Mouse (Mus musculus) kidney, postnatal 0 days (tissue): ENCODE data around the gene Ppp1r15b. TPM values are rescaled to one million over a fixed set of nuclear protein-coding genes. Genes with fewer than 3 reads are reported as not detected.
A peak's percentile ranks its signal among the peaks of the same experiment; 100 is the strongest.

Source experiments
- ATAC-seq: fragments of 200-750 bp; cut with Nextera tagmentation; replicated peaks from 2 replicates; pipeline ENCODE4 v1.8.0; 2017; ENCODE audit warnings: low read depth, moderate number of reproducible peaks, moderate TSS enrichment, moderate library complexity; ENCODE audit not compliant: low FRiP score
- DNase-seq: peaks from one replicate; pipeline ENCODE4 v3.0.0-alpha.2; 2016; ENCODE audit warnings: low spot score
- H3K27ac ChIP-seq: fragments of 300-500 bp; sonication (generic); 2 replicates; pipeline ENCODE4 v1.5.1; 2014; ENCODE audit warnings: mild to moderate bottlenecking
- H3K27me3 ChIP-seq: fragments of 300-500 bp; sonication (generic); 2 replicates; pipeline ENCODE4 v1.6.1; 2014; ENCODE audit warnings: low read length, mixed read lengths; ENCODE audit not compliant: insufficient read depth
- H3K36me3 ChIP-seq: fragments of 300-500 bp; sonication (generic); 2 replicates; pipeline ENCODE4 v1.6.1; 2014; ENCODE audit warnings: low read length, mixed read lengths; ENCODE audit not compliant: insufficient read depth
- H3K4me1 ChIP-seq: fragments of 300-500 bp; sonication (generic); replicated peaks from 2 replicates; pipeline ENCODE4 v1.6.1; 2014; ENCODE audit warnings: antibody characterized with exemption, low read length, mixed read lengths; ENCODE audit not compliant: insufficient read depth
- H3K4me2 ChIP-seq: fragments of 300-500 bp; sonication (generic); 2 replicates; pipeline ENCODE4 v1.6.1; 2014; ENCODE audit warnings: mild to moderate bottlenecking, low read length, moderate library complexity, mixed read lengths
- H3K4me3 ChIP-seq: fragments of 300-500 bp; sonication (generic); replicated peaks from 2 replicates; pipeline ENCODE4 v1.5.1; 2014; ENCODE audit warnings: low read depth, low read length
- H3K9ac ChIP-seq: fragments of 300-500 bp; sonication (generic); 2 replicates; pipeline ENCODE4 v1.6.1; 2014; ENCODE audit warnings: low read depth, low read length
- H3K9me3 ChIP-seq: fragments of 300-500 bp; sonication (generic); replicated peaks from 2 replicates; pipeline ENCODE4 v1.6.1; 2016; ENCODE audit warnings: low read length, inconsistent platforms, mixed read lengths
- CTCF ChIP-seq: IDR thresholded peaks from 2 replicates; pipeline ENCODE4 v1.5.1; 2016; ENCODE audit warnings: antibody characterized with exemption, low read depth, mild to moderate bottlenecking, moderate library complexity
- WGBS: fragments of 180-500 bp; shearing (Covaris S2); extraction: QIAGEN DNeasy Blood & Tissue Kit; methylation state at CpG from one replicate; pipeline ENCODE4 v1.1.7; 2014; 5-methylcytosine and 5-hydroxymethylcytosine counted together
- polyA plus RNA-seq: library from polyadenylated mRNA; unstranded; fragments of >200 nt; fragmentation: Nextera tagmentation; extraction: Ambion mirVana; gene quantifications from 2 replicates; pipeline ENCODE4 v1.2.1, GENCODE M21; 2015

Ppp1r15b gene
- polyA plus RNA-seq, 1 experiment from 2014 or later = 27.2 TPM

- ATAC-seq (no peak), DNase-seq (no peak)
- no peaks in the 10 kb centered on the region for H3K4me1 ChIP-seq
- H3K36me3 ChIP-seq = no peaks in the 10 kb centered on the region
- H3K9ac ChIP-seq = no peak overlapping the region
- H3K4me2 ChIP-seq = no peak overlapping the region
- WGBS = 78% methylated on average over 3 of the region's 3 CpGs
- H3K27ac ChIP-seq = no peak overlapping the region
- H3K27me3 ChIP-seq = no peaks in the 10 kb centered on the region
- H3K9me3 ChIP-seq = no peaks in the 10 kb centered on the region
- no peak for TF ChIP-seq CTCF
- H3K4me3 ChIP-seq = no peak overlapping the region
These were observed 12.1 kb upstream of the Ppp1r15b start for GRCm38 (mm10) chr1:133118844-133119243.

GRCm38 (mm10) chr1:133119931-133120712 is 10.8 kb upstream of the Ppp1r15b start:
- Histone ChIP-seq H3K4me2 (no peak overlapping the region), H3K27me3 (no peaks in the 10 kb centered on the region), H3K4me3 (no peak overlapping the region), H3K9ac (no peak overlapping the region), H3K36me3 (no peaks in the 10 kb centered on the region), H3K9me3 (no peaks in the 10 kb centered on the region), H3K4me1 (no peaks in the 10 kb centered on the region), H3K27ac (no peak overlapping the region)
- DNase-seq (peak; percentile 57), ATAC-seq (no peak)
- TF ChIP-seq CTCF = 0 out of 2 replicates have a peak, but pooled peaks have one; percentile 5
- 32% methylated on average over 7 of the region's 7 CpGs for WGBS

GRCm38 (mm10) chr1:133121246-133121645 is 9.7 kb upstream of the Ppp1r15b start:
- ATAC-seq (no peak), DNase-seq (no peak)
- Histone ChIP-seq H3K27me3 (no peaks in the 10 kb centered on the region), H3K4me1 (no peaks in the 10 kb centered on the region), H3K36me3 (no peaks in the 10 kb centered on the region), H3K4me2 (no peak overlapping the region), H3K27ac (no peak overlapping the region), H3K9ac (no peak overlapping the region), H3K9me3 (no peaks in the 10 kb centered on the region), H3K4me3 (no peak overlapping the region)
- TF ChIP-seq CTCF = no peak
- WGBS = 63% methylated on average over 6 of the region's 6 CpGs

GRCm38 (mm10) chr1:133124137-133124536 is 6.8 kb upstream of the Ppp1r15b start:
- H3K36me3 ChIP-seq = no peaks in the 10 kb centered on the region
- no peak for ATAC-seq

GRCm38 (mm10) chr1:133125640-133126364 is 5.1 kb upstream of the Ppp1r15b start:
- no peaks in the 10 kb centered on the region for H3K9me3 ChIP-seq
- H3K9ac ChIP-seq = no peak overlapping the region
- no peaks in the 10 kb centered on the region for H3K4me1 ChIP-seq
- no peaks in the 10 kb centered on the region for H3K36me3 ChIP-seq
- no peaks in the 10 kb centered on the region for H3K27me3 ChIP-seq
- no peak overlapping the region for H3K4me2 ChIP-seq
- WGBS = 91% methylated on average over 9 of the region's 9 CpGs
- DNase-seq (no peak), ATAC-seq (no peak)
- no peak overlapping the region for H3K27ac ChIP-seq
- peak; percentile 33 for TF ChIP-seq CTCF
- H3K4me3 ChIP-seq = no peak overlapping the region

More at GRCm38 (mm10) chr1:133124137-133124536, 6.8 kb upstream of the Ppp1r15b start:
- WGBS = 57% methylated on average over 6 of the region's 6 CpGs
- Histone ChIP-seq H3K4me2 (no peak overlapping the region), H3K4me3 (no peak overlapping the region), H3K4me1 (no peaks in the 10 kb centered on the region), H3K27me3 (no peaks in the 10 kb centered on the region), H3K9me3 (no peaks in the 10 kb centered on the region), H3K9ac (no peak overlapping the region), H3K27ac (peak overlapping the region; percentile 27; the same call in 1 of the 2 replicates)
- DNase-seq = no peak
- no peak for TF ChIP-seq CTCF

GRCm38 (mm10) chr1:133126365-133126740 is 4.6 kb upstream of the Ppp1r15b start:
- 76% methylated on average over 4 of the region's 4 CpGs for WGBS
- no peak for TF ChIP-seq CTCF
- Histone ChIP-seq H3K9me3 (no peaks in the 10 kb centered on the region), H3K36me3 (no peaks in the 10 kb centered on the region), H3K4me3 (no peak overlapping the region), H3K4me1 (no peaks in the 10 kb centered on the region), H3K4me2 (no peak overlapping the region), H3K9ac (no peak overlapping the region), H3K27me3 (no peaks in the 10 kb centered on the region), H3K27ac (no peak overlapping the region)
- no peak for DNase-seq
- no peak for ATAC-seq
